Mouse (Mus musculus) lung, postnatal 0 days (tissue): ENCODE results near the gene Tns2. TPM values are rescaled to one million over a fixed set of nuclear protein-coding genes. Genes with fewer than 3 reads are reported as not detected.
"Not testable (repeated sequence)": the region's sequence is repeated elsewhere in the genome, so short reads cannot be mapped to it uniquely, and the experiment has no call there.

ENCODE experiments used
- ATAC-seq: fragments of 200-750 bp; cut with Nextera tagmentation; 2 replicates; pipeline ENCODE4 v1.8.0; 2017; ENCODE audit warnings: moderate library complexity
- DNase-seq: peaks from one replicate; pipeline ENCODE4 v3.0.0-alpha.2; 2016; ENCODE audit warnings: low spot score
- H3K27ac ChIP-seq: fragments of 300-500 bp; sonication (generic); 2 replicates; pipeline ENCODE4 v1.5.1; 2014; ENCODE audit warnings: antibody characterized with exemption, mild to moderate bottlenecking, low read length, mixed read lengths
- H3K27me3 ChIP-seq: fragments of 300-500 bp; sonication (generic); replicated peaks from 2 replicates; pipeline ENCODE4 v1.6.1; 2014; ENCODE audit warnings: low read length, mixed read lengths; ENCODE audit not compliant: insufficient read depth
- H3K36me3 ChIP-seq: fragments of 300-500 bp; sonication (generic); 2 replicates; pipeline ENCODE4 v1.6.1; 2014; ENCODE audit warnings: low read length, mixed read lengths; ENCODE audit not compliant: insufficient read depth
- H3K4me1 ChIP-seq: fragments of 300-500 bp; sonication (generic); 2 replicates; pipeline ENCODE4 v1.6.1; 2014; ENCODE audit warnings: antibody characterized with exemption, low read depth, low read length, mixed read lengths; ENCODE audit not compliant: insufficient read depth
- H3K4me2 ChIP-seq: fragments of 300-500 bp; sonication (generic); replicated peaks from 2 replicates; pipeline ENCODE4 v1.6.1; 2014; ENCODE audit warnings: low read depth, mild to moderate bottlenecking, low read length, moderate library complexity, mixed read lengths
- H3K4me3 ChIP-seq: fragments of 300-500 bp; sonication (generic); 2 replicates; pipeline ENCODE4 v1.5.1; 2014; ENCODE audit warnings: low read depth, low read length
- H3K9ac ChIP-seq: fragments of 300-500 bp; sonication (generic); replicated peaks from 2 replicates; pipeline ENCODE4 v1.6.1; 2014; ENCODE audit warnings: low read depth, mild to moderate bottlenecking
- H3K9me3 ChIP-seq: fragments of 300-500 bp; sonication (generic); 2 replicates; pipeline ENCODE4 v1.6.1; 2016; ENCODE audit warnings: low read length, mixed read lengths
- CTCF ChIP-seq: IDR thresholded peaks from 2 replicates; pipeline ENCODE4 v1.5.1; 2016; ENCODE audit warnings: antibody characterized with exemption, mild to moderate bottlenecking
- EP300 ChIP-seq: IDR thresholded peaks from 2 replicates; pipeline ENCODE4 v1.6.1; 2016; ENCODE audit warnings: antibody characterized with exemption, mild to moderate bottlenecking, control low read depth
- WGBS: fragments of 180-500 bp; shearing (Covaris S2); extraction: QIAGEN DNeasy Blood & Tissue Kit; methylation state at CpG from one replicate; pipeline ENCODE4 v1.1.7; 2014; 5-methylcytosine and 5-hydroxymethylcytosine counted together
- polyA plus RNA-seq: library from polyadenylated mRNA; unstranded; fragments of >200 nt; fragmentation: Nextera tagmentation; extraction: Ambion mirVana; gene quantifications from 2 replicates; pipeline ENCODE4 v1.2.1, GENCODE M21; 2015

Gene Tns2
- polyA plus RNA-seq, 1 experiment from 2014 or later, result 48.7 TPM

DNA sequence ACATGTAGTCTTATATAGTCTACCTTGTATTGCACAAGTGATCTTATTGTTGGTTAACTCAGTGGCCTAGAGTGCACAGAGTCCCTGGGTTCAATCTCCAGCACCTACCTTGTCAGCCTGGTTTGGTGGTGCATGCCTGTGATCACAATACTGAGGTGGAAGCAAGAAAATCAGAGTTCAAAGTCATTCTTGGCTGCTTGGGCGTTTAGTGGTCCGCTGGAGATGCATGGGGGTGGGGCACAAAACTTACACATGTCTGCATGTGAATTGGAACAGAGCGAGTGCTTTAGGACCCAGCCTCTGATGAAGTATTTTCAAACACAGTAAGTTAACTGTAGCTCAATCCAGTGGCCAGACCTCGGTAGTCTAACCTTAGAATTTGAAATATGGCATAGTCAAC lies 21.0 kb upstream of the Tns2 start:
- H3K36me3 ChIP-seq, result peaks cover 13% of the 10 kb centered on the region; the same call in 1 of the 2 replicates
- DNase-seq (no peak), ATAC-seq (no peak)
- H3K4me1 ChIP-seq, result peaks cover 9% of the 10 kb centered on the region; the same call in 1 of the 2 replicates
- no peak overlapping the region for H3K4me3 ChIP-seq
- no peak overlapping the region for H3K4me2 ChIP-seq
- H3K9me3 ChIP-seq, result no peaks in the 10 kb centered on the region
- H3K27ac ChIP-seq, result no peak overlapping the region
- TF ChIP-seq EP300 (no peak), CTCF (no peak)
- no peaks in the 10 kb centered on the region for H3K27me3 ChIP-seq
- 59% methylated on average over 4 of the region's 4 CpGs for WGBS
- H3K9ac ChIP-seq, result no peak overlapping the region

DNA sequence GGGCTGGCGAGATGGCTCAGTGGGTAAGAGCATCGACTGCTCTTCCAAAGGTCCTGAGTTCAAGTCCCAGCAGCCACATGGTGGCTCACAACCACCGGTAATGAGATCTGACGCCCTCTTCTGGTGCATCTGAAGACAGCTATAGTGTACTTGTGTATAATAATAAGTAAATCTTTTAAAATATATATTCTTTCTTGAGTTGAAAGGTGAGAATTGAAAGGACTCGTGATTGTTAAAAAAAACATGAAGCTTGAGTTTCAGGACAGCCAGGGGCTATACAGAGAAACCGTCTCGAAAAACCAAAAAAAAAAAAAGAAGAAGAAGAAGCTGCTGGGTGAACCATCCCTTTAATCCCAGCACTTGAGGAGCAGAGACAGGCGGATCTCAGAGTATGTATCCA lies 20.3 kb upstream of the Tns2 start:
- not testable (repeated sequence) for DNase-seq, H3K27me3 ChIP-seq, H3K27ac ChIP-seq, H3K4me3 ChIP-seq, H3K9ac ChIP-seq, H3K4me2 ChIP-seq, ATAC-seq, H3K4me1 ChIP-seq, H3K9me3 ChIP-seq
- 69% methylated on average over 8 of the region's 8 CpGs for WGBS
- peaks cover 19% of the 10 kb centered on the region; the same call in 1 of the 2 replicates for H3K36me3 ChIP-seq
- TF ChIP-seq CTCF, result 0 out of 2 replicates have a peak, but pooled peaks have one; percentile 6

DNA sequence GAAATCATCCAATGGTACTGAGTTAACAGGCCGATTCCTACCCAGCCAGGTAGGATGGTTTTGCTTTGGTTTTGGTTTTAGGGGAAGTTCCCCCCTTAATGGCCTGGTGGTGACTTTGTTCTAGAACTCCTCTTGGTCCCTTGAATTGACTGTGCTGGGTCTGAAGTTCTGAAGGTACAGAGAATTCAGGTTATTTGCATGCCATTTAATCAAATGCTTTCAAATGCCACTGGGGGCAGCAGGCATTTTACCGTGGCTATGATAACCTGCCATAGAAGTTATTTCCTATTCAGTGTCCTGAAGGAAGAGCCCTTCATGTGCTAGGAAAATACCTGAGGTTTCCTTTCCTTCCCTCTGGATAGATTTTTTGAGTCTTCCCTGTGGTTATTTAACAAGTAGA lies 19.8 kb upstream of the Tns2 start:
- H3K36me3 ChIP-seq, result peaks cover 19% of the 10 kb centered on the region; the same call in 1 of the 2 replicates
- peaks cover under 1% of the 10 kb centered on the region; the same call in 1 of the 2 replicates for H3K4me1 ChIP-seq
- no peak overlapping the region for H3K27ac ChIP-seq
- no peaks in the 10 kb centered on the region for H3K9me3 ChIP-seq
- no peak overlapping the region for H3K9ac ChIP-seq
- peak; percentile 44 for TF ChIP-seq CTCF
- no peak for TF ChIP-seq EP300
- 55% methylated on average over 2 of the region's 2 CpGs for WGBS
- no peak overlapping the region for H3K4me2 ChIP-seq
- DNase-seq (no peak), ATAC-seq (no peak)
- H3K4me3 ChIP-seq, result no peak overlapping the region
- H3K27me3 ChIP-seq, result no peaks in the 10 kb centered on the region

DNA sequence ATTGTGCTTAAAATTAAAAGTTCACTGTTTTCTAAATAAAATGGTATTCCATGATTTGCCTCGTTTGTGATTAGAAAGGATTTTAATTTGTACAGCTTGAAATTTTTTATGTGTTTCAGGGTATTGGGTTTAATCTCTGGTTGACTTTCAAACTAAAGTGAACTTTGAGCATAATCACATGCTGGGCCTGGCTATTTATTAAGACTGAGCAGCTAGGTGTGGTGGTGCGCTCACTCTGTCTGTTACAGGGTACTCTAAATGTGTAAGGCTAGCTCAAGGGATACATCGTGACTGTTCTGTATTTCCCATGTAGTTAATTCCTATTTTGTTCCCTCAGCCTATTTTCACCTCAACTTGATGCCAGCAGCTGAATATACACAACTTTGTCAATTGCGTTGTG lies 18.1 kb upstream of the Tns2 start:
- no peak overlapping the region for H3K27ac ChIP-seq
- no peaks in the 10 kb centered on the region for H3K4me1 ChIP-seq
- DNase-seq (no peak), ATAC-seq (no peak)
- H3K9me3 ChIP-seq, result no peaks in the 10 kb centered on the region
- H3K4me2 ChIP-seq, result no peak overlapping the region
- H3K27me3 ChIP-seq, result no peaks in the 10 kb centered on the region
- peaks cover 30% of the 10 kb centered on the region; the same call in 1 of the 2 replicates for H3K36me3 ChIP-seq
- no peak overlapping the region for H3K4me3 ChIP-seq
- TF ChIP-seq EP300, result no peak
- no peak for TF ChIP-seq CTCF
- no peak overlapping the region for H3K9ac ChIP-seq
- WGBS, result 87% methylated on average over 4 of the region's 4 CpGs

DNA sequence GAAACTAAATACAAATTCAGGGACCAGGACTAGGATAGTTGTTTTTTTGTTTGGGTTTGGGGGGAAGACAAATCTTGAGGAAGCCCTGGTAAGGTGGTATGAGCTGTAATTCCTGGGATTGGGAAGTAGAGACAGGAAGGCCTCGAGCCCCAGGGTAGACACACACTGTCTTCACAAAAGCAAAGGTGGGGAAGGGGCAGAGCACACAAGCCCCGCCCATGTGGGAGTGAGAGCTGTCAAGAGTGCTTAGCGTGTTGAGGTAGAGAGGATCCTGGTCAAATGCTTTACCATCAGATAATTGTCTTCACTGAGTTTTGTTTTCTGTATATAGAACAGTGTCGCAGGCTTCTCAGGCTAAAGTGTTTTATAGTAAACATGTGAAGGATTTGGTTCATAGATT lies 17.2 kb upstream of the Tns2 start:
- no peak for ATAC-seq
- 67% methylated on average over 4 of the region's 4 CpGs for WGBS
- Histone ChIP-seq H3K4me3 (no peak overlapping the region), H3K9ac (no peak overlapping the region), H3K27ac (no peak overlapping the region), H3K4me2 (no peak overlapping the region), H3K27me3 (no peaks in the 10 kb centered on the region), H3K9me3 (no peaks in the 10 kb centered on the region), H3K4me1 (no peaks in the 10 kb centered on the region), H3K36me3 (peaks cover 37% of the 10 kb centered on the region; the same call in 1 of the 2 replicates)
- no peak for TF ChIP-seq CTCF
- TF ChIP-seq EP300, result no peak
- DNase-seq, result no peak

DNA sequence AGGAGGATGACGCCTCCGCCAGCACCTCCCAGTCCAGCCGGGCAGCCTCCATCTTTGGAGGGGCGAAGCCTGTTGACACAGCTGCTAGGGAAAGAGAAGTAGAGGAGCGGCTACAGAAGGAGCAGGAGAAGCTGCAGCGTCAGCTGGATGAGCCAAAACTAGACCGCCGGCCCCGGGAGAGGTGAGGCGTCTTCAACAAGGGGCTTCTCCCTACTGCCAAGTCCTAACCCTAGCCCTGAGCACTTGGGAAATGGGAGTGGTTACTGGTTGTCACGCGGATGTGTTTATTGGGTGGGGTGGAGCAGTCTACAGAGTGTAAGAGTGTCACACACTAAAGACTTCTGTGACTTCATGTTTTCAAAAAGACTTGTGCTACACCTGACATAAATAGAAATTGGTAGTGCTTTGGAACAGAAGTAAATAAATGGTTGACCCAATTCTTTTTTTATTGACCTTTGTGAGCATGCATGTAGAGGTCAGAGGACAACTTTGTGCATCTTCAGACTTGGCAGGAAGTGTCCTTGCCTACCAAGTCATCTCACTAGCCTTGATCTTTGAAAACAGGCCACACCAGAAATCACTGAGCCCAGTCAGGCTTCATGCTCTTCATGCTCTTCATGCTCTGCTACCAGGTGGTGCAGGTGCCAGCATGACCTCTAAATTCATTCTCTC lies 10.2 kb upstream of the Tns2 start:
- no peak overlapping the region for H3K4me2 ChIP-seq
- H3K4me1 ChIP-seq, result no peaks in the 10 kb centered on the region
- no peak for TF ChIP-seq CTCF
- no peaks in the 10 kb centered on the region for H3K9me3 ChIP-seq
- DNase-seq (no peak), ATAC-seq (no peak)
- no peaks in the 10 kb centered on the region for H3K27me3 ChIP-seq
- H3K27ac ChIP-seq, result no peak overlapping the region
- H3K4me3 ChIP-seq, result no peak overlapping the region
- 69% methylated on average over 12 of the region's 12 CpGs for WGBS
- H3K9ac ChIP-seq, result no peak overlapping the region
- peaks cover 73% of the 10 kb centered on the region for H3K36me3 ChIP-seq
